Mouse (Mus musculus): ENCODE measurements at regions not wholly inside any gene's neighbourhood (a gene's known extent, or its start where the extent isn't known, plus 50 kb on each side); places are given as distances from the start of the nearest gene placed in this dataset.

DNA sequence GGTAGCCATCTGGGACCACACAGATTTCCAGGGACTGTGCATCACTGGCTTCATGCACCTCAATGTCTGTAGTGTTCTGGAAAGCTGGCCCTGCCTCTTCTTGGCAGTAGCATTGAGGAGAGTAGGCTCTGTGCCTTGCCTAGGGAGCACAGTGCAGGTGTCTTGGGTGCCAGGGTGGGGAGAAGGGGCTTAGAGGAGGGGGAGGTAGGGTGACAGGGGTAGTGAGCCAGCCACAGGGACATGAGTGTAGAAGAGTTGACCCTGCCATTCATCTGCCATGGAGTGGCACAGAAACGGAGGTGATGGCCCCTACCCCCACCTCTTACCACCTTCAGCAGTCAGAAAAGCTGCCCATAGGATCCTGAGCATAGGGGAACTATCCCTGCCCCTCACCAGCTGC, 235.4 kb upstream of the Gli3 start:
- no peak for DNase-seq

All from heart, adult 11 months (tissue).